Mouse (Mus musculus) G1E-ER4 (cell line): ENCODE results near the gene Mrpl2. TPM values are rescaled to one million over a fixed set of nuclear protein-coding genes. Genes with fewer than 3 reads are reported as not detected.

Experiments
- GATA1 ChIP-seq: IDR thresholded peaks from one replicate; pipeline ENCODE4 v1.8.0; 2012; ENCODE audit warnings: low read length, inconsistent platforms
- polyA plus RNA-seq: library from polyadenylated mRNA; stranded (reverse); fragments of >175 nt; gene quantifications from 2 replicates; pipeline ENCODE4 v1.2.3, GENCODE M21; 2012

Gene Mrpl2
- polyA plus RNA-seq, 1 experiment, result 1,047 TPM

GRCm38 (mm10) chr17:46647279-46647678, 1.2 kb downstream of the Mrpl2 start:
- TF ChIP-seq GATA1, result no peak

GRCm38 (mm10) chr17:46648436-46648835, 2.4 kb downstream of the Mrpl2 start:
- TF ChIP-seq GATA1, result no peak

- no peak for TF ChIP-seq GATA1
Measured at GRCm38 (mm10) chr17:46649811-46650210, 3.8 kb downstream of the Mrpl2 start.

- TF ChIP-seq GATA1, result no peak
Measured at GRCm38 (mm10) chr17:46650232-46651031, 4.4 kb downstream of the Mrpl2 start, which contains the start of gene Cul7. TSS of gene Cul7 (plus strand) at chr17:46650337.

GRCm38 (mm10) chr17:46651292-46651691, 5.3 kb downstream of the Mrpl2 start:
- TF ChIP-seq GATA1, result no peak

GRCm38 (mm10) chr17:46651755-46652547, 5.9 kb downstream of the Mrpl2 start:
- no peak for TF ChIP-seq GATA1

GRCm38 (mm10) chr17:46656054-46656453, 10.0 kb downstream of the Mrpl2 start:
- no peak for TF ChIP-seq GATA1

- no peak for TF ChIP-seq GATA1
Measured at GRCm38 (mm10) chr17:46661351-46661750, 15.3 kb downstream of the Mrpl2 start.

- TF ChIP-seq GATA1, result no peak
Measured at GRCm38 (mm10) chr17:46661981-46662380, 16.0 kb downstream of the Mrpl2 start.

GRCm38 (mm10) chr17:46662730-46663129, 16.7 kb downstream of the Mrpl2 start:
- no peak for TF ChIP-seq GATA1

- no peak for TF ChIP-seq GATA1
Measured at GRCm38 (mm10) chr17:46667712-46668111, 21.7 kb downstream of the Mrpl2 start.

- no peak for TF ChIP-seq GATA1
Measured at GRCm38 (mm10) chr17:46669911-46670310, 23.9 kb downstream of the Mrpl2 start.

- no peak for TF ChIP-seq GATA1
Measured at GRCm38 (mm10) chr17:46673850-46674529, 28.0 kb downstream of the Mrpl2 start, which contains the start of gene Rrp36. TSS of gene Rrp36 (minus strand) at chr17:46674352.

- TF ChIP-seq GATA1, result no peak
Measured at GRCm38 (mm10) chr17:46674530-46675283, 28.7 kb downstream of the Mrpl2 start.

GRCm38 (mm10) chr17:46678416-46678815, 32.4 kb downstream of the Mrpl2 start, which contains the start of gene Mea1:
TSS of gene Mea1 (plus strand) at chr17:46678793.
- TF ChIP-seq GATA1, result no peak
